ENCODE assay signal across 15 mouse cellular contexts in genomic region chr2:28001206-28001605, GRCm38 (mm10).
A peak's percentile ranks its signal among the peaks of the same experiment; 100 is the strongest.
DNase-seq lines count a peak whose midpoint lies in the region; ATAC-seq and TF ChIP-seq lines count a peak whose summit lies in the region.
"Had no signal": no experiment of that assay in that cellular context is flagged by ENCODE, and none has a peak within 500 bp of the region (broad histone marks: within the 10 kb centered on the region; RNA-seq: fewer than 3 reads in every experiment).

No protein-coding gene starts in this region.

- H3K27ac ChIP-seq in hindbrain, embryonic 15.5 days (replicated peaks) = peak overlapping the region; percentile 3; the same call in 1 of the 2 replicates
- H3K27ac ChIP-seq in hindbrain, embryonic 14.5 days = no peak overlapping the region
- H3K27ac ChIP-seq in midbrain, embryonic 16.5 days (ENCODE audit: low read length) = peak overlapping the region; percentile 48; the same call in 1 of the 2 replicates
- H3K27ac ChIP-seq in midbrain, embryonic 13.5 days = no peak overlapping the region; the same call in 1 of the 2 replicates
- 0 out of 2 replicates have a peak overlapping the region, but pooled peaks have one; percentile 10 for H3K27ac ChIP-seq in forebrain, embryonic 12.5 days
- no peak overlapping the region for H3K27ac ChIP-seq in midbrain, postnatal 0 days (ENCODE audit: low read depth, low read length)
- H3K27ac ChIP-seq: limb, embryonic 15.5 days; macrophage had no signal

- no peak for ATAC-seq in hindbrain, embryonic 15.5 days (ENCODE audit: low FRiP score, low read depth)
- ATAC-seq in hindbrain, embryonic 14.5 days (ENCODE audit: low FRiP score) = no peak
- peak; percentile 32 for ATAC-seq in midbrain, embryonic 16.5 days
- no peak for ATAC-seq in midbrain, embryonic 13.5 days
- ATAC-seq in forebrain, embryonic 12.5 days (ENCODE audit: low FRiP score) = no peak
- no peak for ATAC-seq in midbrain, postnatal 0 days (ENCODE audit: low FRiP score)
- no peak for ATAC-seq in megakaryocyte-erythroid progenitor cell, adult 5-6 weeks (replicated peaks; ENCODE audit: low FRiP score, low TSS enrichment, poor library complexity, severe bottlenecking)
- no peak for ATAC-seq in erythroid progenitor cell, adult 5-6 weeks (replicated peaks; ENCODE audit: low FRiP score, poor library complexity, severe bottlenecking)

- H3K4me2 ChIP-seq in hindbrain, embryonic 15.5 days = no peak overlapping the region
- H3K4me2 ChIP-seq in hindbrain, embryonic 14.5 days (replicated peaks) = no peak overlapping the region
- H3K4me2 ChIP-seq in midbrain, embryonic 16.5 days (ENCODE audit: low read length) = no peak overlapping the region
- no peak overlapping the region for H3K4me2 ChIP-seq in midbrain, embryonic 13.5 days (replicated peaks)
- H3K4me2 ChIP-seq in forebrain, embryonic 12.5 days = no peak overlapping the region
- no peak overlapping the region for H3K4me2 ChIP-seq in midbrain, postnatal 0 days (ENCODE audit: low read depth, low read length, poor library complexity, severe bottlenecking)
- H3K4me2 ChIP-seq: limb, embryonic 15.5 days had no signal

- 78% methylated on average over 11 of the region's 11 CpGs for WGBS in hindbrain, embryonic 15.5 days
- 75% methylated on average over 11 of the region's 11 CpGs for WGBS in hindbrain, embryonic 14.5 days
- 64% methylated on average over 11 of the region's 11 CpGs for WGBS in midbrain, embryonic 16.5 days
- 81% methylated on average over 11 of the region's 11 CpGs for WGBS in midbrain, embryonic 13.5 days
- WGBS in forebrain, embryonic 12.5 days = 88% methylated on average over 11 of the region's 11 CpGs
- WGBS in midbrain, postnatal 0 days = 65% methylated on average over 11 of the region's 11 CpGs

- H3K4me1 ChIP-seq in hindbrain, embryonic 15.5 days (replicated peaks) = peaks cover 26% of the 10 kb centered on the region; the same call in 1 of the 2 replicates
- H3K4me1 ChIP-seq in hindbrain, embryonic 14.5 days (replicated peaks; ENCODE audit: control insufficient read depth, insufficient read depth, low read length) = peaks cover 4% of the 10 kb centered on the region; the same call in 1 of the 2 replicates
- peaks cover 2% of the 10 kb centered on the region; the same call in 1 of the 2 replicates for H3K4me1 ChIP-seq in midbrain, embryonic 16.5 days (ENCODE audit: control insufficient read depth, insufficient read depth, low read length)
- peaks cover 4% of the 10 kb centered on the region for H3K4me1 ChIP-seq in midbrain, embryonic 13.5 days (replicated peaks)
- H3K4me1 ChIP-seq in forebrain, embryonic 12.5 days = no peaks in the 10 kb centered on the region
- H3K4me1 ChIP-seq in midbrain, postnatal 0 days (ENCODE audit: insufficient read depth, low read length) = 0 out of 2 replicates have a peak, but pooled peaks cover 6% of the 10 kb centered on the region
- H3K4me1 ChIP-seq: limb, embryonic 15.5 days had no signal

- no peak for TF ChIP-seq CTCF in midbrain, postnatal 0 days (IDR thresholded peaks at IDR 0.05)

- no peaks in the 10 kb centered on the region for H3K27me3 ChIP-seq in hindbrain, embryonic 15.5 days
- H3K27me3 ChIP-seq in hindbrain, embryonic 14.5 days (ENCODE audit: control insufficient read depth, insufficient read depth, low read length) = no peaks in the 10 kb centered on the region
- no peaks in the 10 kb centered on the region for H3K27me3 ChIP-seq in midbrain, embryonic 16.5 days (ENCODE audit: control insufficient read depth, insufficient read depth, low read depth, low read length)
- no peaks in the 10 kb centered on the region for H3K27me3 ChIP-seq in midbrain, embryonic 13.5 days
- no peaks in the 10 kb centered on the region for H3K27me3 ChIP-seq in forebrain, embryonic 12.5 days
- no peaks in the 10 kb centered on the region for H3K27me3 ChIP-seq in midbrain, postnatal 0 days (ENCODE audit: insufficient read depth, low read length)
- H3K27me3 ChIP-seq: limb, embryonic 15.5 days had no signal

- no peak overlapping the region for H3K9ac ChIP-seq in hindbrain, embryonic 15.5 days
- no peak overlapping the region for H3K9ac ChIP-seq in hindbrain, embryonic 14.5 days
- H3K9ac ChIP-seq in midbrain, embryonic 16.5 days (ENCODE audit: low read depth, low read length) = no peak overlapping the region
- no peak overlapping the region for H3K9ac ChIP-seq in midbrain, embryonic 13.5 days (replicated peaks)
- no peak overlapping the region for H3K9ac ChIP-seq in forebrain, embryonic 12.5 days
- H3K9ac ChIP-seq in midbrain, postnatal 0 days (replicated peaks; ENCODE audit: low read length, poor library complexity, severe bottlenecking) = no peak overlapping the region
- H3K9ac ChIP-seq: limb, embryonic 15.5 days had no signal

- H3K9me3 ChIP-seq in hindbrain, embryonic 15.5 days = no peaks in the 10 kb centered on the region
- no peaks in the 10 kb centered on the region for H3K9me3 ChIP-seq in hindbrain, embryonic 14.5 days (ENCODE audit: control insufficient read depth, low read length)
- no peaks in the 10 kb centered on the region for H3K9me3 ChIP-seq in midbrain, embryonic 16.5 days (replicated peaks; ENCODE audit: control insufficient read depth, low read length, poor library complexity, severe bottlenecking)
- no peaks in the 10 kb centered on the region for H3K9me3 ChIP-seq in midbrain, embryonic 13.5 days
- H3K9me3 ChIP-seq in forebrain, embryonic 12.5 days = no peaks in the 10 kb centered on the region
- H3K9me3 ChIP-seq in midbrain, postnatal 0 days (ENCODE audit: low read length) = no peaks in the 10 kb centered on the region
- H3K9me3 ChIP-seq: G1E; limb, embryonic 15.5 days had no signal

- H3K4me3 ChIP-seq in hindbrain, embryonic 15.5 days = no peak overlapping the region
- no peak overlapping the region for H3K4me3 ChIP-seq in hindbrain, embryonic 14.5 days (replicated peaks; ENCODE audit: low read length)
- no peak overlapping the region for H3K4me3 ChIP-seq in midbrain, embryonic 16.5 days (ENCODE audit: low read depth, low read length)
- no peak overlapping the region for H3K4me3 ChIP-seq in midbrain, embryonic 13.5 days (replicated peaks)
- H3K4me3 ChIP-seq in forebrain, embryonic 12.5 days (replicated peaks) = no peak overlapping the region
- no peak overlapping the region for H3K4me3 ChIP-seq in midbrain, postnatal 0 days (ENCODE audit: low read depth, low read length)
- H3K4me3 ChIP-seq: limb, embryonic 15.5 days; myocyte had no signal

- DNase-seq in hindbrain, embryonic 14.5 days (ENCODE audit: low spot score) = no peak
- DNase-seq in midbrain, postnatal 0 days (ENCODE audit: low spot score) = peak; percentile 62
- DNase-seq: gastrocnemius, postnatal 25 days; kidney, postnatal 10 days; thymus, postnatal 4 days had no signal

- H3K36me3 ChIP-seq in hindbrain, embryonic 15.5 days = no peaks in the 10 kb centered on the region
- no peaks in the 10 kb centered on the region for H3K36me3 ChIP-seq in hindbrain, embryonic 14.5 days (replicated peaks; ENCODE audit: control insufficient read depth, insufficient read depth)
- no peaks in the 10 kb centered on the region for H3K36me3 ChIP-seq in midbrain, embryonic 16.5 days (ENCODE audit: control insufficient read depth, insufficient read depth, low read length)
- H3K36me3 ChIP-seq in midbrain, embryonic 13.5 days = no peaks in the 10 kb centered on the region
- H3K36me3 ChIP-seq in forebrain, embryonic 12.5 days (replicated peaks) = 0 out of 2 replicates have a peak, but pooled peaks cover 2% of the 10 kb centered on the region
- H3K36me3 ChIP-seq in midbrain, postnatal 0 days (ENCODE audit: insufficient read depth, low read length) = no peaks in the 10 kb centered on the region
- H3K36me3 ChIP-seq: G1E had no signal

Comparison
In these comparisons a context has a peak if more than half of its experiments do, and no peak if none do; other contexts are left out.
1. H3K27ac ChIP-seq: peak in hindbrain, embryonic 15.5 days (single experiment), midbrain, embryonic 16.5 days (single experiment) and forebrain, embryonic 12.5 days (single experiment); none in hindbrain, embryonic 14.5 days (single experiment), midbrain, embryonic 13.5 days (single experiment) and midbrain, postnatal 0 days (single experiment).